Comparison of ENCODE assay signal across 8 mouse cellular contexts in genomic region chr10:127599779-127600541, GRCm38 (mm10). TPM values are rescaled to one million over a fixed set of nuclear protein-coding genes. Genes with fewer than 3 reads are reported as not detected.
A peak's percentile ranks its signal among the peaks of the same experiment; 100 is the strongest.
DNase-seq lines count a peak whose midpoint lies in the region; ATAC-seq and TF ChIP-seq lines count a peak whose summit lies in the region.

No protein-coding gene starts in this region.

- intact Hi-C loops in heart, postnatal 14 days (cut with DNase I) = loop anchor here (2.0 kb wide), 1 partner anchor 19 kb away; no protein-coding TSS in a partner anchor

- H3K27ac ChIP-seq in embryonic facial prominence, embryonic 14.5 days (replicated peaks; ENCODE audit: low read depth, low read length) = peak overlapping the region; percentile 87
- peak overlapping the region; percentile 74 for H3K27ac ChIP-seq in limb, embryonic 14.5 days (replicated peaks; ENCODE audit: low read depth, low read length)
- H3K27ac ChIP-seq in thymus, adult 2 months (ENCODE audit: control insufficient read depth, insufficient read depth, low read length) = no peak overlapping the region; the same call in 1 of the 2 replicates

- no peak for TF ChIP-seq CTCF in thymus, adult 2 months (IDR thresholded peaks at IDR 0.05; ENCODE audit: borderline replicate concordance, control insufficient read depth, extremely low read depth, insufficient read depth, low read length, poor library complexity)

- no peak for TF ChIP-seq POLR2A in limb, embryonic 14.5 days (IDR thresholded peaks at IDR 0.05; ENCODE audit: borderline replicate concordance, extremely low read depth, insufficient read depth, insufficient read length)
- no peak for TF ChIP-seq POLR2A in thymus, adult 2 months (IDR thresholded peaks at IDR 0.05; ENCODE audit: control insufficient read depth, extremely low read depth, insufficient read depth, low read length, poor library complexity)

- WGBS in embryonic facial prominence, embryonic 14.5 days = 33% methylated on average over 17 of the region's 17 CpGs
- 64% methylated on average over 17 of the region's 17 CpGs for WGBS in limb, embryonic 14.5 days
- WGBS in thymus, adult 2 months = 90% methylated on average over 17 of the region's 17 CpGs

- peaks cover 58% of the 10 kb centered on the region for H3K36me3 ChIP-seq in embryonic facial prominence, embryonic 14.5 days (ENCODE audit: control insufficient read depth, insufficient read depth, low read length)
- peaks cover 80% of the 10 kb centered on the region for H3K36me3 ChIP-seq in limb, embryonic 14.5 days (ENCODE audit: control insufficient read depth, insufficient read depth, low read length)
- H3K36me3 ChIP-seq in thymus, adult 2 months (ENCODE audit: control insufficient read depth, insufficient read depth, low read length) = no peaks in the 10 kb centered on the region

- peak; percentile 31; the same call in 1 of the 2 replicates for ATAC-seq in embryonic facial prominence, embryonic 14.5 days (ENCODE audit: low read depth)
- ATAC-seq in limb, embryonic 14.5 days (ENCODE audit: low FRiP score, low read depth) = no peak; the same call in 1 of the 2 replicates

- H3K4me1 ChIP-seq in embryonic facial prominence, embryonic 14.5 days (ENCODE audit: control insufficient read depth, insufficient read depth, low read length) = peaks cover 50% of the 10 kb centered on the region
- peaks cover 47% of the 10 kb centered on the region for H3K4me1 ChIP-seq in limb, embryonic 14.5 days (ENCODE audit: control insufficient read depth, insufficient read depth, low read length)
- peaks cover 18% of the 10 kb centered on the region for H3K4me1 ChIP-seq in thymus, adult 2 months (replicated peaks; ENCODE audit: control insufficient read depth, insufficient read depth, low read length)

- no peak overlapping the region for H3K4me3 ChIP-seq in embryonic facial prominence, embryonic 14.5 days (ENCODE audit: low read depth, low read length)
- H3K4me3 ChIP-seq in limb, embryonic 14.5 days (replicated peaks; ENCODE audit: low read length) = no peak overlapping the region
- H3K4me3 ChIP-seq in thymus, adult 2 months (ENCODE audit: control insufficient read depth, insufficient read depth, low read length) = no peak overlapping the region

- H3K9ac ChIP-seq in embryonic facial prominence, embryonic 14.5 days (ENCODE audit: low read depth, low read length) = no peak overlapping the region
- H3K9ac ChIP-seq in limb, embryonic 14.5 days (ENCODE audit: low read depth, low read length, severe bottlenecking) = 0 out of 2 replicates have a peak overlapping the region, but pooled peaks have one; percentile 7

- H3K4me2 ChIP-seq in embryonic facial prominence, embryonic 14.5 days (ENCODE audit: low read depth, low read length) = no peak overlapping the region; the same call in 1 of the 2 replicates
- H3K4me2 ChIP-seq in limb, embryonic 14.5 days (replicated peaks; ENCODE audit: low read depth, low read length, severe bottlenecking) = no peak overlapping the region

- H3K27me3 ChIP-seq in embryonic facial prominence, embryonic 14.5 days (replicated peaks; ENCODE audit: control insufficient read depth, insufficient read depth, low read length) = no peaks in the 10 kb centered on the region
- no peaks in the 10 kb centered on the region for H3K27me3 ChIP-seq in limb, embryonic 14.5 days (ENCODE audit: control insufficient read depth, insufficient read depth, low read length)
- H3K27me3 ChIP-seq in thymus, adult 2 months (ENCODE audit: control insufficient read depth, insufficient read depth, low read length) = no peaks in the 10 kb centered on the region

- H3K9me3 ChIP-seq in embryonic facial prominence, embryonic 14.5 days (ENCODE audit: control insufficient read depth, low read length) = no peaks in the 10 kb centered on the region
- no peaks in the 10 kb centered on the region for H3K9me3 ChIP-seq in limb, embryonic 14.5 days (ENCODE audit: control insufficient read depth, low read length)

- peak; percentile 76 for DNase-seq in urinary bladder, postnatal 14 days (ENCODE audit: low spot score)
- DNase-seq in urinary bladder, adult 2 months (ENCODE audit: low spot score) = no peak
- DNase-seq in embryonic facial prominence, embryonic 14.5 days (ENCODE audit: low spot score) = peak; percentile 85
- peak; percentile 76 to 79 for DNase-seq in heart, postnatal 14 days
- DNase-seq in limb, embryonic 14.5 days (ENCODE audit: low spot score) = no peak
- DNase-seq in skeletal muscle tissue, adult 2 months (ENCODE audit: low read depth, low spot score) = peak; percentile 88
- no peak for DNase-seq in frontal cortex, postnatal 25 days (ENCODE audit: low spot score in 2 of 2)
- DNase-seq in thymus, adult 2 months = no peak

RNA-seq across cellular contexts. Expression of gene Lrp1, which starts 21.0 kb away (rescaled TPM):
- 242 and 366 TPM in 2 replicates for polyA plus RNA-seq in urinary bladder, adult 2 months (2012; rRNA removed)
- polyA plus RNA-seq in embryonic facial prominence, embryonic 14.5 days (2014; fragmentation: Nextera tagmentation; extraction: Ambion mirVana) = 137 and 145 TPM in 2 replicates
- 100 to 1,000 TPM in 1 of 2 experiments, 10 to 100 TPM in 1; 85.0 to 105 TPM for total RNA-seq in heart, postnatal 14 days (2021)
- 261 and 271 TPM in 2 replicates for polyA plus RNA-seq in limb, embryonic 14.5 days (2012; rRNA removed)
- polyA plus RNA-seq in limb, embryonic 14.5 days (2014; fragmentation: Nextera tagmentation; extraction: Ambion mirVana) = 146 and 172 TPM in 2 replicates
- 35.3 and 40.3 TPM in 2 replicates for polyA plus RNA-seq in thymus, adult 2 months (2012; rRNA removed)

RNA-seq across cellular contexts. Expression of gene Stat6, which starts 42.8 kb away (rescaled TPM):
- polyA plus RNA-seq in urinary bladder, adult 2 months (2012; rRNA removed) = 78.1 and 88.7 TPM in 2 replicates
- 22.9 and 23.1 TPM in 2 replicates for polyA plus RNA-seq in embryonic facial prominence, embryonic 14.5 days (2014; fragmentation: Nextera tagmentation; extraction: Ambion mirVana)
- 10 to 100 TPM; 46.9 to 49.9 TPM for total RNA-seq in heart, postnatal 14 days (2021)
- 30.7 and 33.5 TPM in 2 replicates for polyA plus RNA-seq in limb, embryonic 14.5 days (2012; rRNA removed)
- polyA plus RNA-seq in limb, embryonic 14.5 days (2014; fragmentation: Nextera tagmentation; extraction: Ambion mirVana) = 22.2 and 24.6 TPM in 2 replicates
- polyA plus RNA-seq in thymus, adult 2 months (2012; rRNA removed) = 168 and 185 TPM in 2 replicates

Comparison
In these comparisons a context has a peak if more than half of its experiments do, and no peak if none do; other contexts are left out.
1. DNase-seq: peak in urinary bladder, postnatal 14 days (single experiment), embryonic facial prominence, embryonic 14.5 days (single experiment), heart, postnatal 14 days (2 of 2) and skeletal muscle tissue, adult 2 months (single experiment); none in urinary bladder, adult 2 months (single experiment), limb, embryonic 14.5 days (single experiment), frontal cortex, postnatal 25 days (0 of 2) and thymus, adult 2 months (single experiment).